Mouse (Mus musculus) cerebellum, adult 8-10 months (tissue): ENCODE measurements around the gene Ice1.

Experiments used
- DNase-seq: peaks from one replicate; pipeline ENCODE4 v3.0.0; 2022

Ice1 gene

GRCm38 (mm10) chr13:70637282-70637661 is at the start of gene Ice1:
Gene Ice1, minus strand, starts transcription at chr13:70637634.
- DNase-seq, result no peak

- no peak for DNase-seq
These were observed 48.4 kb upstream of the Ice1 start for GRCm38 (mm10) chr13:70685825-70686224.

GRCm38 (mm10) chr13:70684976-70685609 is 47.7 kb upstream of the Ice1 start:
- no peak for DNase-seq

- no peak for DNase-seq
These were observed 44.2 kb upstream of the Ice1 start for GRCm38 (mm10) chr13:70681411-70682183.

GRCm38 (mm10) chr13:70680316-70680715 is 42.9 kb upstream of the Ice1 start:
- DNase-seq, result no peak

- DNase-seq, result no peak
These were observed 40.3 kb upstream of the Ice1 start for GRCm38 (mm10) chr13:70677689-70678088.

GRCm38 (mm10) chr13:70676243-70677183 is 39.1 kb upstream of the Ice1 start:
- DNase-seq, result no peak

- DNase-seq, result no peak
These were observed 37.6 kb upstream of the Ice1 start for GRCm38 (mm10) chr13:70674998-70675397.

- DNase-seq, result no peak
These were observed 32.6 kb upstream of the Ice1 start for GRCm38 (mm10) chr13:70670080-70670479.

- no peak for DNase-seq
These were observed 22.3 kb upstream of the Ice1 start for GRCm38 (mm10) chr13:70659715-70660114.

GRCm38 (mm10) chr13:70656741-70657140 is 19.3 kb upstream of the Ice1 start:
- no peak for DNase-seq

- DNase-seq, result no peak
These were observed 18.9 kb upstream of the Ice1 start for GRCm38 (mm10) chr13:70656329-70656728.

- DNase-seq, result no peak
These were observed 18.1 kb upstream of the Ice1 start for GRCm38 (mm10) chr13:70655570-70655969.

- no peak for DNase-seq
These were observed 16.8 kb upstream of the Ice1 start for GRCm38 (mm10) chr13:70654091-70654770.

- DNase-seq, result no peak
These were observed 16.0 kb upstream of the Ice1 start for GRCm38 (mm10) chr13:70653457-70653856.

- DNase-seq, result no peak
These were observed 12.6 kb upstream of the Ice1 start for GRCm38 (mm10) chr13:70650011-70650436.

- DNase-seq, result no peak
These were observed 8.6 kb upstream of the Ice1 start for GRCm38 (mm10) chr13:70645968-70646505.

GRCm38 (mm10) chr13:70644083-70644462 is 6.6 kb upstream of the Ice1 start:
- no peak for DNase-seq

- peak; percentile 60 for DNase-seq
These were observed 6.1 kb upstream of the Ice1 start for GRCm38 (mm10) chr13:70643408-70644082.

- DNase-seq, result no peak
These were observed 4.5 kb upstream of the Ice1 start for GRCm38 (mm10) chr13:70641941-70642340.

- no peak for DNase-seq
These were observed 3.9 kb upstream of the Ice1 start for GRCm38 (mm10) chr13:70641381-70641780.

- DNase-seq, result no peak
These were observed 2.2 kb upstream of the Ice1 start for GRCm38 (mm10) chr13:70639639-70640038.
